Mouse (Mus musculus) layer of hippocampus, postnatal 25 days (tissue): ENCODE data around the gene Ces1h. TPM values are rescaled to one million over a fixed set of nuclear protein-coding genes. Genes with fewer than 3 reads are reported as not detected.
A peak's percentile ranks its signal among the peaks of the same experiment; 100 is the strongest.
"Not testable (repeated sequence)": the region's sequence is repeated elsewhere in the genome, so short reads cannot be mapped to it uniquely, and the experiment has no call there.

Experiments used
- DNase-seq, 2 experiments: peaks; one replicate each; pipeline ENCODE4 v3.0.0; 2022; ENCODE audit warnings: mixed read lengths in 2 of 2, low spot score in 1 of 2; ENCODE audit errors: extremely low spot score in 1 of 2
- total RNA-seq, 2 experiments: library from RNA; stranded (reverse); gene quantifications; 2 replicates each; pipeline ENCODE4 v1.2.3; 2021

Ces1h gene
- total RNA-seq, result not detected

DNA sequence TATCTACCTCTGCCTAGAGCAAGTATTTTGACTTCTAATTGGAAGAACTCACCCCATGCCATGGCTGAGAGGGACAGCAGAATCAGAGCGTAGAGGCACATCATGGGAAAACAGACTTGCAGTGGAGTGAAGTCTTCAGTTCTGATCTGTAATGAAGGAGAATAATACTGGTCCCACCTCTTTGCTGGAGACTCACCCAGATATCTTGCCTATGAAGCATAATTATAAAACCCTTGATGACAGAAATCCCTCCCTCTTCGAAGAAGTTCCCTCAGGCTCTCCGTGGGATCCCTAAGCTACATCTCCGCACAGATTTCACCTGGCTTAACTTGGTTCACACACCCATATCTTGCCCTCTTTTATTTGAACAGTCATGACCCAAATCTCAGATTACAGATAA lies at the start of gene Ces1h:
TSS of gene Ces1h (minus strand) at position 101 of the 400 bp plus-strand sequence.
- DNase-seq, result no peak

- no peak for DNase-seq
Measured at GRCm38 (mm10) chr8:93427195-93427594, 47.7 kb upstream of the Ces1h start.

DNA sequence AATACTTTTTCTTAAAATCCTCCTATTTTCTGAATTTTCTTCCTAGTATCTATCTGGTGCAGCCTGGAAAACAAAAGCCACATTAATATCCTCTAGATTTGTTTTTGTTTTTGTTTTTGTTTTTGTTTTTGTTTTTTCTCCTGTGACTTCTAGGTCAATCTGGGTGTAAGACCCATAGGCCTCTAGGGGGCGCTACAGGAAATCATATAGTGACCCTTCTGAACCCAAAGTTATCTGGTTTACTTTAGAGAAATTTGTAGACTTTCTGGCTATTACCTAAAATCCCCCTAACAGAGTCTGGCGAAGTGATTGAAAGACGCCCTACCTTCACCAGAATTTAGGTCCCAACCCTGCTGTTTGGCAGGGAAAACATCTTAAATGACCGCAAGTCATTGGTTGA lies 35.9 kb upstream of the Ces1h start:
- no peak for DNase-seq

DNA sequence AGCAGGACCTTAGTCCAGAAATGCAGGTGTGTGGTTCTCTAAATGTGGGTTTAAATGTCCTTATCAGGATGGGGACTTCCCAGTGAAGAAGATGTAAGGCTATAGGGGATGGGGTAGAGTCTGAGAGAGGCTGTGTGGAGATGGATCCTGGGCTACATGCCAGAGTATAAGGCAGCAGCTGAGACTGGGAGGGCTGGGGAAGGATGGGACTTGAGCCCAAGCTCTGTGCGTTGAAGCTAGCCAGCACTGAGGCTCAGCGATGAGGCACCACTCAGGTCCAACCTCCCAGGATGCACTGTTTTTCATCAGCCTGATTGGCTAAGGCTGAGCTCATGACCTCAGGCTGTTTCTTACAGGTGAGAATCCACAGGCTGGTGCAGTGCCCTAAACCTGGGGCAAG lies 29.3 kb upstream of the Ces1h start:
- DNase-seq, result no peak

GRCm38 (mm10) chr8:93399698-93400097 lies 20.2 kb upstream of the Ces1h start:
- DNase-seq, result no peak

- DNase-seq, result peak in 1 of 2 experiments; percentile 26
Measured at GRCm38 (mm10) chr8:93398044-93398443, 18.5 kb upstream of the Ces1h start.

DNA sequence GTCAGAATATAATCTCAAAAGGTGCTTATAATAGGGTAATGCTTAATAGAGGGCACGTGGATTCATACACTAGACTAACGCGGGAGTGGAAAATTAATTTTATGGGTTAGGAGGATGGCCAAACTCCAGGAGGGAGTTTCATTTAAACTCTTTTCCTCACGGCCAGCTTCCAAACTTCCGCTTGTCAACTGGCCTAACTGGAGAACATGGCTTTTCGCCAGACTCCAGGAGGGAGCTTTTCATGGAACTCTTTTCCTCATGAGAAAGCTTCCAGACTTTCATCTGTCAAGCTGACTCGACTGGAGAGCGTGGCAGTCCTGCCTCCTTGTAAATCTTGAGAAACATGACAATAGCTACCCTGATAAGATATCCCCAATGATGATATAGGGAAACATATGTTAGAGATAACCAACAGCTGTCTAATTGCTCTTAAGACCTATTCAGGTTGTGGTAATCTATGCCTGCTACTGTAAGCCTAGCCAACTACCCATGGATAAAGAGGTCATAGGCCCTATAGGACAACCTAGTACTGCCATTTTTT lies 14.6 kb upstream of the Ces1h start:
- not testable (repeated sequence) for DNase-seq

DNA sequence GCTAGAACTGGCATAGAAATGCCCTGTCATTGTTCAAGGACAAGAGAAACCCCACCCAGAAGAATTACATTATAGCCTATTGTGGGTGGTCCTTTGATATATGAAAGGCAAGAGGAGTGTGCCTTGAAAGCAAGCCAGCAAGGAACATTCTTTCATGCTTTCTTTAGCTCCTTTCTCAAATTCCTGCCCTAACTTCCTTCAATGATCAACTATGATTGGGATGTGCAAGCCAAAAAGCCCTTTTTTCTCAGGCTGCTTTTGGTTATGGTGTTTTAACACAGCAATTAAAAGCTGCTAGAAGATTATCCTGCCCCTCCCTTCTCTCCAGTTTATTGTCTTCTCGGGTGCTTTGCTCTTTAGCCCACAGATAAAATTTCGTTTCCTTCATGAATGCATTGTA lies 10.0 kb downstream of the Ces1h start:
- DNase-seq, result no peak

DNA sequence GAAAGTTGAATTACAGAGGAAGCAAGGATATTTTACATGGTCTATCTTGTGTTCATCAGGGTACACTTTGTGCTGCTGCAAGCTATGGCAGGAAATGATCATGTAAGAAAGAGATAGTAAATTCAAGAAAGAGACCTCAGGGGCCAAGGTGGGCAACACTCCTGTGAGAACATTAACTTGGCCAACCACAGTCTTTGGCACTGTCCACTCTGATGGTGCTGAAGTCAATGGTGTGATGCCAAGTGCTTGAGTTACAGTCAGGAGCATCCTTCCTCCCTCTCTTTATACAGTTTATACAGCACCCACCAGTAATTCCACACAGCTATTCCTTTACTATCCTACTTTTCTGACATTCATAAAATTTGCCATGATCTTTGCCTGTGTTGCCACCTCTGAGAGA lies 19.4 kb downstream of the Ces1h start:
- DNase-seq, result no peak

DNA sequence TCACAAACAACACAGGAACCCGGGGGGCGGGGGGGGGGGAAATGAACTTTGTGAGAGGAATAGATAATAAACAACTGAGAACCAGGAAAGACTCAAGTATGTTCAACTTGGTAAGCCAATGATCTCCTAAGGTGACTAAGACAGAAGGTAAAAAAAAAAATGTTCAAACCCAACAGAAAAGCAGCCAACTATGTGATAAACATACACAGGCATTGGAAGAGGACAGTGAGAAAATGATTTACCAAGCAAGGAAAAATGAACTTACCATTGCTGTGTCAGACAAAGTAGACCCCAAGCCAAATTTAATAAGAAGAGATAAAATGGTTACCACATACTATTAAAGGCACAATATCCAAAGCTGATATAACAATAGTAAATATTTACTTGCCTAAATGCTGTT lies 40.0 kb downstream of the Ces1h start:
- DNase-seq, result no peak

- DNase-seq, result no peak
Measured at GRCm38 (mm10) chr8:93337207-93337606, 42.3 kb downstream of the Ces1h start, which contains the start of gene Ces1g. Gene Ces1g, minus strand, starts transcription at chr8:93337308.

DNA sequence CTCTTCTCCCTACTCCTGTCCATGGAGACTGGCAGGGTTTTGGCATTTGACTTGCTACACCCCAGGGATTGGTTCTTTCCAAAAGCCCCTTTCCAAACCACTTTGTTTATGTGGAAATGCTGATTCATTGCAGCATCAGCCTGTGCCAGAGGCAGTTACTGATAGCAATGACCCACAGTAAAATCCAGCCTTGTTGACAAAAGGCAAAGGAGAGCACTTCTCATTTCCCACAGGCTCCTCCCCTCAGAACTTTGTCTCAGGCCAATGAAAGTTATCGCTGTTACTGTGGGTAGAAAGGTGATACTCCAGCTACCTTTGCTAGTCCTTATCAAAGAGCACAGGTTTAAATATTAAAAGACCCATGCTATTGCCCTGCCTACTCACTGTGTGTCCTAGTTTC lies 46.8 kb downstream of the Ces1h start:
- no peak for DNase-seq

DNA sequence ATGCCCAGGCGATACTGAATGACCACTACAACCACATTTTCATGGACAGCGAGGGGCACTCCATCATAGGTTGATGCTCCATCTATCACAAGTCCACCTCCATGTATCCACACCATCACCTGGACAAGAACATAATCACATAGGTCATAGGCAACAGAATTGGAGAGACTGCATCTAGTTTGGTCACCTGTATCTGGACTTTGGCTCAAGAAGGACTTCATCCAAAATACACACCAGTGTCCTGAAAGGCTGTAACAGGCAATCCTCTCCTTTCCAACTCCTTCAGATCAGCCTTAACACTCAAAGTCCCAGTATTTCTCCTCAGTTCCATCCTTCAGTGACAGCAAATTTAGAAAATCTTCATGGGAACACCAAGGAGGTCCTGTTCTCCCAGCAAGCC lies 48.4 kb downstream of the Ces1h start:
- DNase-seq, result no peak

DNA sequence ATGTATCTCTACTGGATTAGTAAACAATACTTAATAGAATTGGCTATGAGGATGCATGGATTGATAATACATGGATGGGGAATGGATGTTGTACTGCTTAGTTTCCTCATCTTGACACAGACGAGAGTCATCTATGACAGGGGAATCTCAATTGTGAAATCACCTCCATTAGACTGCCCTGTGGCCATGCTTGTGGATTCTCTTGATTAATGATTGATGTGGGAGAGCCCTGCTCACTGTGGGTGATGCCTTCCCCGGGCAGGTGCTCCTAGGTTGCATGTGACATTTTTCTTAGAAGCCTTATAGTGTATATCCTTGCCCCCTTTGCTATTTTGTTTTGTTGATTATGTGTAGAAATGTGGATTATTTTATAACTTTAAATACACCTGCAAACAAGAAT lies 54.4 kb downstream of the Ces1h start:
- no peak for DNase-seq

GRCm38 (mm10) chr8:93317031-93317430 lies 62.5 kb downstream of the Ces1h start:
- no peak for DNase-seq

- no peak for DNase-seq
Measured at GRCm38 (mm10) chr8:93315557-93315956, 64.0 kb downstream of the Ces1h start.

Other genes starting within 250 kb of the Ces1h start
- not detected for gene Ces1c, start 248.4 kb downstream of the Ces1h start, total RNA-seq
- gene Ces1d, start 181.9 kb downstream of the Ces1h start, total RNA-seq, result under 1 TPM in 1 of 2 experiments, not detected in 1; 0.42 TPM
- gene Ces1e, start 150.1 kb downstream of the Ces1h start, total RNA-seq, result not detected
- not detected for gene Ces1f, start 100.0 kb downstream of the Ces1h start, total RNA-seq
- not detected for gene Ces1g, start 42.4 kb downstream of the Ces1h start, total RNA-seq
- gene Ces5a, start 156.1 kb upstream of the Ces1h start, total RNA-seq, result under 1 TPM; 0.21 to 0.66 TPM